Mouse (Mus musculus) spleen, adult 2 months (tissue): ENCODE data around the gene Skiv2l.

Source experiments
- CTCF ChIP-seq: fragments of 200-500 bp; IDR thresholded peaks from 2 replicates; pipeline ENCODE4 v1.5.1; 2011; ENCODE audit warnings: mild to moderate bottlenecking, inconsistent platforms; ENCODE audit not compliant: insufficient read depth, insufficient read length, insufficient replicate concordance; ENCODE audit errors: extremely low read depth
- POLR2A ChIP-seq: fragments of 200-500 bp; IDR thresholded peaks from 2 replicates; pipeline ENCODE4 v1.6.1; 2011; ENCODE audit warnings: low read depth, low read length, inconsistent platforms

- TF ChIP-seq CTCF (no peak), POLR2A (no peak)
These were observed 37.9 kb upstream of the Skiv2l start for GRCm38 (mm10) chr17:34887942-34888341.
